Mouse (Mus musculus) naive thymus-derived CD4-positive, alpha-beta T cell, adult 2 months (primary cell): Measurements from ENCODE around the gene Ubtd1.
A peak's percentile ranks its signal among the peaks of the same experiment; 100 is the strongest.

Experiments
- DNase-seq: peaks from one replicate; pipeline ENCODE4 v3.0.0-alpha.2; 2011; ENCODE audit warnings: low read depth

The Ubtd1 gene

GRCm38 (mm10) chr19:41994023-41994422, 12.5 kb downstream of the Ubtd1 start:
- no peak for DNase-seq

DNA sequence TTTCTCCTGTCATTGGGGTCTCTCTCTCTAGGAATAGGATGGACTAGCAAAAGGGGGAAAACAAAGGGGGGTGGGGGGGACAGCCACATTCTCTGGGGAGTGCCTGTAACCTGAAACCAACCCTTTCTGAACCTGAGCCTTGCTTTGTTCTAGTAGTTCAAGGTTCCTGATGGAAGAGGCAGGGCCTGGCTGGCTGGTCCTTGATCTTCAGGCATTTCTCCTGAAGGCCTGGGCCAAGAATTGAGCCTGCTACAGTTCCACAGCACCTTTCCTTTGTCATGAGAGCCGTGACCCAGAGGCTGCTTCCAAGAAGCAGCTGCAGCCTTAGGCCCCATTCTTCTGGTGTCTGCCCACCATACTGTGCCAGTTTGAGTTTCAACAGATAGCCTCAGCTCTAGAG, 13.9 kb downstream of the Ubtd1 start:
- no peak for DNase-seq

DNA sequence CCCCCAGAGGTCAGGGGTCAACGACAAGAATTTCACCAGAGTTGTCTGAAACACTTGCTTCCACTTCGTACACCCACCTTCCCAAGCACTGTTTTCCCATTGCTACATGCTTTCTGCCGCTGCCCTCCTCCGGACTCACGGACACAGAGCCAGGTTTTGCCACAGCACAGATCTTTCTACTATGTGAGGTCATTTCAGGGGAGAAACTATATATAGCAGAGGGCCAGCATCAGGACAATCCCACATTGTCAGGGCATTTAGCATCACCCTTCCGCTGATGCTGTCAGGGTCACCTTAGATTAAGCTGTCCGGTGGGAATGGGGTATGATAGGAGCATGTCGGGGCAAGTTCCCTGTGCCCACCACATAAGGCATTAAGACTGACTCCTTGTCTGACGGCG, 15.5 kb downstream of the Ubtd1 start:
- no peak for DNase-seq

- DNase-seq = no peak
These were observed 17.4 kb downstream of the Ubtd1 start for GRCm38 (mm10) chr19:41998770-41999548.

- no peak for DNase-seq
These were observed 18.2 kb downstream of the Ubtd1 start for GRCm38 (mm10) chr19:41999688-42000283.

- no peak for DNase-seq
These were observed 18.9 kb downstream of the Ubtd1 start for GRCm38 (mm10) chr19:42000446-42000958.

- no peak for DNase-seq
These were observed 19.9 kb downstream of the Ubtd1 start for GRCm38 (mm10) chr19:42001253-42001980.

DNA sequence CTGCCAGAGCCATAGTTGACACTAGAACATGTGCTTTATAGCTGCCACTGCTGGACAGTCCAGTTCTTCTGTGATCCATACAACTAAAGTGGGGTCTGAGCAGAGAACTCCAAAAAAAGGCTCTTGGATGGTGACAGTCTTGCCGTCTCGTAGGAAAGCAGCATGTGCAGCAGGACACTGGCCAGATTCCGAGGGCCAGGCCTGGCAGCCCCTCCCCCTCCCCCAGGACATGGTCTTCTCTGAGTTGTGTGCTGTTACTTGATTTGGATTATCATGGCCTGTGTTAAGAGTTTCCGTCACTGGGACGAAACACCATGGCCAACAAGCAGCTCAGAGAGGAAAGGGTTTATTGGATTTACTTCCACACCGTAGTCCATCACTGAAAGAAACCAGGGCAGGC, 22.7 kb downstream of the Ubtd1 start:
- DNase-seq = no peak

GRCm38 (mm10) chr19:42005616-42006015, 24.1 kb downstream of the Ubtd1 start:
- peak; percentile 30 for DNase-seq

- DNase-seq = no peak
These were observed 25.0 kb downstream of the Ubtd1 start for GRCm38 (mm10) chr19:42006568-42006967.

- no peak for DNase-seq
These were observed 27.0 kb downstream of the Ubtd1 start for GRCm38 (mm10) chr19:42008586-42008985.

GRCm38 (mm10) chr19:42009067-42009466, 27.5 kb downstream of the Ubtd1 start:
- DNase-seq = no peak

DNA sequence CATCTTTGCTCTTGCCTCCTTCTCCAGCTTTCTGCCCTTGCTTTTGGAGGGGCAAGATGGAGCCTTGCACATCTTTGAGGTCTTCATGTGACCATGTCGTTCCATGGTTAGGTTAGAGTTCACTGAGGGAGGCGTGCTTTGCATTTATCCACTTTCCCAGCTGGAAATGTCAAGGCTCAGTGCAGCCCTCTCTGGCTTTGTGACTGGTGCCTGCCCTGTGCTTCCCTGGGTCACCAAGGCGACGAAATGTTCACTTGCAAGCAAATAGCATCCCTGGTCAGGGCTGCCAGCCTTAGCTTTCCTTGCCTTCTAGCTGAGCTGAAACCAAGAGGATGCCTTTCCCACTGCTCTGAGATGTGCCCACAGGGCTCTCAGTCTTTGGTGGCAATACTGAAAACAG, 28.9 kb downstream of the Ubtd1 start:
- no peak for DNase-seq

DNA sequence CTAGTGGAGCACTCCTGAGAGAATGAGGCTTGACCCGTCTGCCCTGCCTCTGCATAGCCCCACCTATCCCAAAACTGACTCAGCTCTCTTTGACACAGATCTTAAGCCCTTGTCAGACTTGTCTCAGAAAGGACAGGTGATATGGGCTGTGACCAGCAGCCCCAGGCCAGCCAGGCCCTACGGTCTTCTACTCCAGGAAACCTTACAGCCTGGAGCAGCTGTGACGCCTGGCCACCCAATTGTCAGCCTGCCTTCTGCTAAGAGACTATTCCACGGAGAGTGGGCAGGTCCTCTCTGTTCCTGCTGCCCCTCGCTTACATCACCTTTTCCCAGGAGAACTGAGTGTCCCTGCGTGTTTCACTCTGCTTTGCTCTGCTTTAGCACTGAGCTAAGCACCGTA, 29.6 kb downstream of the Ubtd1 start:
- DNase-seq = no peak

DNA sequence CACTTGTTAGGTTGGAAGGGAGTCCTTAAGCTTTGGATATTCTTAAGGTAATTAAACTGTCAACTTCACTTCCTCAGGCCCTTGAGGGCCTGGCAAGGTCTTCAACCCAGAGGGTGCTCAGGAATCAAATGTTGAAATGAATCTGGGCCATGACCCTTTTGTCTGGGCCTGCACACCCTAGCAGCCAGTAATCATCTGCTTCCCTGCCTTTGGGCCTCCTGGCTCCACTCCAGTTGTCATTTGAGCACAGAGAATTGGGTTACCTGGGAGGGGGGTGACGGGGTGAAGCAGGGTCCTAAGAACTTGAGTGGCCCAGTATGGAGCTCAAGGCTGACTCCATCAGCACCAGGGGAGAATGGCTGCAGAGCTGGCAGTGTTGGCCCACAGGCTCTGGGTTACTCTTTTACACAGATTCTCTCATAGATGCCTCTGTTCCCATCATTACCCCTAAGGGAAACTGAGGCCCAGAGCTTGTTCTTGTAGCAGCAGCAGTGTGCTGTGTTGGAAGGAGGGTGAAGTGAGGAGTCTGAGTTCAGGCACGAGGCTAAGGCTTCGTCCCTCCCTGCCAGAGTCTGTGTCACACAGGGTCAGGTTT, 32.8 kb downstream of the Ubtd1 start:
- no peak for DNase-seq

DNA sequence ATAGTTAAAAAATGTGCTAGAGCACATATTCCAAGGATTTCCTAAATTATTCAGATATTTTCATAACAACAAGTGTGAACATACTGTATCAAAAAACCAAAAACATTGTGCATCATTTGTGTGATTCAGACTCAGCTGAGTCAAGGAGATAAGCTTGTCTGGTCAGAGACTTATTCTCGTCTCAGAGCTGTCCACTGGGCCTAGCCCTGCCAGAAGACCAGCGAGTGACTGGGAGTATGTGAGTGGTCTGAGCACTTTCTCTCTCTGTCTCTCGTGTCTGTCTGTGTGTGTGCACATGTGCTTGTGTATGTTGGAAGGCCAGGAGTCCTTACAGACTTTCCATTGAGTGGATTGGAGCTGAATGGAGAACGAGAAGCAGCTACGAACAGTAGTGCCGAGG, 33.4 kb downstream of the Ubtd1 start:
- no peak for DNase-seq

DNA sequence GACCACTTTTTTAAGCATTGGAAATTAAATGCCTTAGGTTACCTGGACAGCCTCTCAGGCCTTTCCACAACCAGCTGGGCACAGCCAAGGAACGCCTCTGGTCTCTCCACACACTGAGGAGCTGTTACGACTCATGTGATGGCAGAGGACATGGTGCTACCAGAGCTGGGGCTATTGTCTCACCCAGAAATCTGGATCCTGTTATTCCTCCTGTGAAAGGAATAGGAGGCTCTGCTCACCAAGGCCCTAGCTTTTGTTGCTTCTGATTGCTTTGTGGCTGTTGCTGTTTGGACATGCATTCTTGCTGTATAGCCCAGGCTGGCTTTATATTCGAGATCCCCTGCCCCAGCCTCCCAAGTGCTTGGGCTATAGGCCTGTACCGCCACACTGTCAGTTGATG, 34.7 kb downstream of the Ubtd1 start:
- no peak for DNase-seq

DNA sequence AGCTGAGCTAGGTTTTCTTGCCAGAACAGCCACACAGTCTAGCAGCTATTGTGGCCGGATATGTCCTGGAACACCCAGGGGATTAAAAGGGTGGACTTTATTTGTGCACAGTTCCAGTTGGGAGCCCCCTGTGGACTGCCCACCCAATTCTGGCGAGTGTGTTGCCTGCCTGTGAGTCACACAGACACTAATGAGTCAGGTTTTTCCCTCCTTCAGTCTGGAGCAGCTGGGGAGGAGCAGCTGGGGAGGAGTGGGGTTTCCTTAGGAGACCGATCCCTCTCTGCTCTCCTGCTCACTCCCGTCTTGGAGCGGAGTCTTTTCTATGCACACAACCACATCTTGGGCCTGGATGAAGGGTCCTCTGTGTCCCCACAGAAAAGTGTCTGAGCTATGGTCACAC, 35.3 kb downstream of the Ubtd1 start:
- DNase-seq = no peak

- DNase-seq = no peak
These were observed 36.1 kb downstream of the Ubtd1 start for GRCm38 (mm10) chr19:42017399-42018247.

DNA sequence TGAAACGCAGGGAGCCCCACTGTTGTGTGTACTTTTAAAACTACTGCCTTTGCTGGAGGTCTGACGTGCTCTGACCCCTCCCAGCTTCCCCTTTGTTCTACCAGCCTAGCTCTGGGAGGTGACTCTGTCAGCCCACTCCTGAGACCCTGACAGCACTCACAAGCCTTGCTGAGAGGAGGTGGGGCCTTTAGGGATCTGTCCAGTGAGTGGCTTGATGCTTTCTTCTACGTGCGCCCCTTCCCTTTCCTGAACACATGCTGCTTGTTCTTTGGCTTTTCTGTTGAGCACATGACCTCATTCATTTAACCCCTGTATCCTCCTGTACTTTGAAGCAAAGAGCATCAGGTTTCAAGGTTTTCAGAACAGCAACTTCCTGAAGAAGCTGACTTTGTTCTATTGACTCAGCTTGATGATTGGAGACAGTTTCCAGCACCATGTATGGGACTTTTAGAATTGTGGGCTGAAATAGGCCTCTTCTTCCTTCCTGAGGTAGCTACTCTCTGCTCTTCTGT, 37.5 kb downstream of the Ubtd1 start:
- peak; percentile 78 for DNase-seq
